Mouse (Mus musculus): Measurements from ENCODE around the gene Sdhaf1. TPM values are rescaled to one million over a fixed set of nuclear protein-coding genes. Genes with fewer than 3 reads are reported as not detected.

The Sdhaf1 gene
- polyA plus RNA-seq, 1 experiment from 2014 or later: 12.0 TPM

DNA sequence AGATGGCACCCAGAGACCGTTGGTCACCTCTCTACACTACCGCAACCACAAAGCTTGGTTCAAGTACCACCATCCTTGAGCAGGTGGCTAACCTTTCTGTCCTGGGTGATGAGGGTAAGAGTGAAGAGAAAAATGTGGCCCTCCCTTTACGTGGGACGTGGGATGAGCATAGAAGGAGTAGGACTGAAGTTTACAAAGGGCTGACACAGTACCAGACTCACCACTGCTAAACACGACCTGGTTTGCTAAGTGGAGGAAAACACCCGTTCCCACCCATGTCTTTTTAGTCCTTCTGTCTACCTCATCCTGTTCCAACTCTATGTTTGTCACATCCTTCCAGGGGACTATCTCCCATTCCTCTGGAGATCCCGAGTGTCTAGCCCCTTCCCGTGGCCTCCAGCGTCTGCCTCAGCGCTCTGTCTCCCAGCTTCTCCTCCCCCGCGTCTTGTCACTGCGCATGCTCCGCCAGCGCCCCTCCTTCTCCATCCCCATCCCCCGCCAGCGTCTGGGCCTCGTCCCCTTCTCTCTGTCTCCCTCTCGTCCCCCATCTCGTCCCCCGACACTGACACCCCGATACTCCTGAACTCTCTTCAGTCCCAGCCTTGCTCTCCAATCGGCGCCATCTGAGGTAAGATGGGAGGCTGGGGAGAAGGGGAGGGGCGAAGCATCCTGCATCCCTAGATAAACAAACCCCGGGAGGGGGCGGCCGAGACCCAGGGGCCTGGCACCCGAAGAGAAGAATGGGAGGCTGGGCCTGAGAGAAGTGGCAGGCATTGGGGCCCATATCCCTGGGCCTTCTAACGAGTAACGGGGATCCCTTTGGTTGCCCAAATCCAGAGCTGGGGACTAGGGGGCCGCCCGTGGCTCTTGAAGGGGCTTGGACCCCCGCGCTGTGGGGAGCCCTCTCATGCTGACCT lies 32.2 kb downstream of the Sdhaf1 start, which contains the start of gene Clip3:
TSS of gene Clip3 (plus strand) at position 514 of the 917 bp plus-strand sequence.
- no peaks in the 10 kb centered on the region for H3K27me3 ChIP-seq (ENCODE audit: control insufficient read depth, insufficient read depth, low read length)
- peak; percentile 54; the same call in 1 of the 2 replicates for ATAC-seq (replicated peaks; ENCODE audit: extremely low read depth, insufficient read depth, low FRiP score)
- WGBS: 7% methylated on average over 35 of the region's 35 CpGs
- peak within 1 kb of the TSS; percentile 62 for H3K9ac ChIP-seq (ENCODE audit: low read length)
- no peaks in the 10 kb centered on the region for H3K36me3 ChIP-seq (ENCODE audit: control insufficient read depth, insufficient read depth)
- H3K9me3 ChIP-seq (replicated peaks; ENCODE audit: control insufficient read depth, low read length): no peaks in the 10 kb centered on the region
- H3K4me3 ChIP-seq (ENCODE audit: low read length): peak within 1 kb of the TSS; percentile 50
- peak within 1 kb of the TSS; percentile 53 for H3K4me2 ChIP-seq (ENCODE audit: low read depth, low read length)
- H3K4me1 ChIP-seq (ENCODE audit: control insufficient read depth, insufficient read depth, low read length): 0 out of 2 replicates have a peak, but pooled peaks cover 2% of the 10 kb centered on the region
- no peak within 1 kb of the TSS for H3K27ac ChIP-seq (ENCODE audit: low read length)

DNA sequence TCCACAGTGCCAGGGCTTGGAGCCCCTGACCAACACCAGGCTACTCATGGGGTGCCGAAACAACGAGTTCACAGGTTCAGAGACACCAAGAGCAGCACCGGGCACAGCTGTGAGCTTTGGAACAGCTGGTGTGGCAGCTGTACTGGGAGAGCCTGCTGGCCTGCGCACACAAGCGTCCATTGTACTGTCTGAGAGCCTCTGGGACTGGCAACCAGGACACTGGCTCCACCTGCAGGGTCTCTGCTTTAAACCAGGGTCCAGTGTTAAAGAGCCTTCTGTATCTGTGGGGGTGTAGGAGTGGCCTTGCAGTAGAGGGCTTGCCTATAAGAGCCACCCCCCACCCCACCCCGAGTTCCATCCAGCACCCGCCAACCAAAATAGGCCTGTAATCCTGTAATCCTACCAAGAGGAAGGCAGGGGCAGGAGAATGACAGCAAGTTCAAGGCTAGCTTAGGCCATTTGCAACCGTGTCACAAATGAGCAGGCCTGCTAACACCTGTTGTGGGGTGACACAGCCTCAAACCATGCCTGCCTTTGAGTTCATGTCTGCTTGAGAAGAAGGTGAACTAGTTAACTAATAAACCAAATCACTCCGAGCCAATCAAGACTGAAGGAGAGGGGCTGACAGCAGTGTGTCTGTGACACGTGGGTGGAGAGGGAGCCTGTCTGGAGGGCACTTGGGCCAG lies 33.8 kb downstream of the Sdhaf1 start:
- Histone ChIP-seq H3K9ac (ENCODE audit: low read length) (0 out of 2 replicates have a peak overlapping the region, but pooled peaks have one; percentile 5), H3K4me1 (ENCODE audit: control insufficient read depth, insufficient read depth, low read length) (0 out of 2 replicates have a peak, but pooled peaks cover 2% of the 10 kb centered on the region), H3K4me3 (ENCODE audit: low read length) (no peak overlapping the region), H3K4me2 (ENCODE audit: low read depth, low read length) (no peak overlapping the region), H3K36me3 (ENCODE audit: control insufficient read depth, insufficient read depth) (no peaks in the 10 kb centered on the region), H3K27me3 (ENCODE audit: control insufficient read depth, insufficient read depth, low read length) (no peaks in the 10 kb centered on the region), H3K27ac (ENCODE audit: low read length) (no peak overlapping the region), H3K9me3 (replicated peaks; ENCODE audit: control insufficient read depth, low read length) (no peaks in the 10 kb centered on the region)
- no peak for ATAC-seq (replicated peaks; ENCODE audit: extremely low read depth, insufficient read depth, low FRiP score)
- 53% methylated on average over 10 of the region's 10 CpGs for WGBS

GRCm38 (mm10) chr7:30289071-30289713 lies 34.5 kb downstream of the Sdhaf1 start:
- H3K27me3 ChIP-seq (ENCODE audit: control insufficient read depth, insufficient read depth, low read length): no peaks in the 10 kb centered on the region
- 0 out of 2 replicates have a peak, but pooled peaks cover 2% of the 10 kb centered on the region for H3K4me1 ChIP-seq (ENCODE audit: control insufficient read depth, insufficient read depth, low read length)
- no peaks in the 10 kb centered on the region for H3K36me3 ChIP-seq (ENCODE audit: control insufficient read depth, insufficient read depth)
- no peaks in the 10 kb centered on the region for H3K9me3 ChIP-seq (replicated peaks; ENCODE audit: control insufficient read depth, low read length)
- H3K4me2 ChIP-seq (ENCODE audit: low read depth, low read length): no peak overlapping the region
- H3K4me3 ChIP-seq (ENCODE audit: low read length): no peak overlapping the region
- no peak overlapping the region for H3K27ac ChIP-seq (ENCODE audit: low read length)
- no peak for ATAC-seq (replicated peaks; ENCODE audit: extremely low read depth, insufficient read depth, low FRiP score)
- WGBS: 62% methylated on average over 7 of the region's 7 CpGs
- 0 out of 2 replicates have a peak overlapping the region, but pooled peaks have one; percentile 5 for H3K9ac ChIP-seq (ENCODE audit: low read length)

DNA sequence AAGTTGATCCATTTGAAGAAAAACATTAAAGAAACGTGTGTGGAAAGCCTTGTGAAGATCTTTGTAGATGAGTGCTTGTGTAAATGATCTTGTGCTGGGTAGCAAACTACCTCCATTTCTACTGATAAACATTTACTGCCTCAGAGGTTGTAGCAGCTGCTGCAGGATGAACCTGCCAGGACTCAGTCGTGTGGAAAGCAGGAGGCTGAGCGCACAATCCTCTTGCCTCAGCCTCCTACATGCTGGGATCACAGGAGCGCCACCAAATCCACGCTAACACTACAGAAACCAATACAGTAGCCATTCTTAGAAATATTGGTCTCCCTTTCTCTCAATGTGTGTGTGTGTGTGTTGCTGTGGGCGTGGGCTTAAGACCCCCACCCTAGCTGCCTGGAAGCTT lies 35.6 kb downstream of the Sdhaf1 start:
- Histone ChIP-seq H3K4me3 (ENCODE audit: low read length) (no peak overlapping the region), H3K27ac (ENCODE audit: low read length) (no peak overlapping the region), H3K4me2 (ENCODE audit: low read depth, low read length) (no peak overlapping the region), H3K36me3 (ENCODE audit: control insufficient read depth, insufficient read depth) (no peaks in the 10 kb centered on the region), H3K9ac (ENCODE audit: low read length) (no peak overlapping the region), H3K9me3 (replicated peaks; ENCODE audit: control insufficient read depth, low read length) (no peaks in the 10 kb centered on the region), H3K27me3 (ENCODE audit: control insufficient read depth, insufficient read depth, low read length) (no peaks in the 10 kb centered on the region), H3K4me1 (ENCODE audit: control insufficient read depth, insufficient read depth, low read length) (0 out of 2 replicates have a peak, but pooled peaks cover 2% of the 10 kb centered on the region)
- no peak for ATAC-seq (replicated peaks; ENCODE audit: extremely low read depth, insufficient read depth, low FRiP score)
- WGBS: 55% methylated on average over 6 of the region's 6 CpGs

- Histone ChIP-seq H3K4me1 (ENCODE audit: control insufficient read depth, insufficient read depth, low read length) (peaks cover 5% of the 10 kb centered on the region; the same call in 1 of the 2 replicates), H3K4me2 (ENCODE audit: low read depth, low read length) (no peak overlapping the region), H3K27ac (ENCODE audit: low read length) (no peak overlapping the region), H3K4me3 (ENCODE audit: low read length) (no peak overlapping the region), H3K9ac (ENCODE audit: low read length) (no peak overlapping the region), H3K27me3 (ENCODE audit: control insufficient read depth, insufficient read depth, low read length) (no peaks in the 10 kb centered on the region), H3K9me3 (replicated peaks; ENCODE audit: control insufficient read depth, low read length) (no peaks in the 10 kb centered on the region), H3K36me3 (ENCODE audit: control insufficient read depth, insufficient read depth) (no peaks in the 10 kb centered on the region)
- no peak for ATAC-seq (replicated peaks; ENCODE audit: extremely low read depth, insufficient read depth, low FRiP score)
- WGBS: 51% methylated on average over 8 of the region's 8 CpGs
Observed at GRCm38 (mm10) chr7:30286701-30287410, 36.8 kb downstream of the Sdhaf1 start.

- Histone ChIP-seq H3K9me3 (replicated peaks; ENCODE audit: control insufficient read depth, low read length) (no peaks in the 10 kb centered on the region), H3K4me3 (ENCODE audit: low read length) (no peak overlapping the region), H3K4me2 (ENCODE audit: low read depth, low read length) (peak overlapping the region; percentile 29; the same call in 1 of the 2 replicates), H3K9ac (ENCODE audit: low read length) (no peak overlapping the region), H3K36me3 (ENCODE audit: control insufficient read depth, insufficient read depth) (no peaks in the 10 kb centered on the region), H3K27ac (ENCODE audit: low read length) (0 out of 2 replicates have a peak overlapping the region, but pooled peaks have one; percentile 1), H3K27me3 (ENCODE audit: control insufficient read depth, insufficient read depth, low read length) (no peaks in the 10 kb centered on the region), H3K4me1 (ENCODE audit: control insufficient read depth, insufficient read depth, low read length) (peaks cover 12% of the 10 kb centered on the region)
- WGBS: 61% methylated on average over 7 of the region's 7 CpGs
- ATAC-seq (replicated peaks; ENCODE audit: extremely low read depth, insufficient read depth, low FRiP score): no peak
Observed at GRCm38 (mm10) chr7:30282740-30283139, 41.0 kb downstream of the Sdhaf1 start.

- Histone ChIP-seq H3K27ac (ENCODE audit: low read length) (peak overlapping the region; percentile 96; the same call in 1 of the 2 replicates), H3K4me1 (ENCODE audit: control insufficient read depth, insufficient read depth, low read length) (peaks cover 12% of the 10 kb centered on the region), H3K36me3 (ENCODE audit: control insufficient read depth, insufficient read depth) (no peaks in the 10 kb centered on the region), H3K27me3 (ENCODE audit: control insufficient read depth, insufficient read depth, low read length) (no peaks in the 10 kb centered on the region), H3K9ac (ENCODE audit: low read length) (no peak overlapping the region), H3K4me3 (ENCODE audit: low read length) (no peak overlapping the region), H3K9me3 (replicated peaks; ENCODE audit: control insufficient read depth, low read length) (no peaks in the 10 kb centered on the region), H3K4me2 (ENCODE audit: low read depth, low read length) (no peak overlapping the region; the same call in 1 of the 2 replicates)
- no peak for ATAC-seq (replicated peaks; ENCODE audit: extremely low read depth, insufficient read depth, low FRiP score)
- 79% methylated on average over 4 of the region's 4 CpGs for WGBS
Observed at GRCm38 (mm10) chr7:30281522-30281921, 42.2 kb downstream of the Sdhaf1 start.

GRCm38 (mm10) chr7:30280670-30281138 lies 43.0 kb downstream of the Sdhaf1 start:
- Histone ChIP-seq H3K27me3 (ENCODE audit: control insufficient read depth, insufficient read depth, low read length) (no peaks in the 10 kb centered on the region), H3K36me3 (ENCODE audit: control insufficient read depth, insufficient read depth) (no peaks in the 10 kb centered on the region), H3K9me3 (replicated peaks; ENCODE audit: control insufficient read depth, low read length) (no peaks in the 10 kb centered on the region), H3K4me1 (ENCODE audit: control insufficient read depth, insufficient read depth, low read length) (peaks cover 12% of the 10 kb centered on the region), H3K4me2 (ENCODE audit: low read depth, low read length) (peak overlapping the region; percentile 85), H3K9ac (ENCODE audit: low read length) (peak overlapping the region; percentile 53), H3K27ac (ENCODE audit: low read length) (peak overlapping the region; percentile 96), H3K4me3 (ENCODE audit: low read length) (peak overlapping the region; percentile 93)
- WGBS: 2% methylated on average over 20 of the region's 20 CpGs
- ATAC-seq (replicated peaks; ENCODE audit: extremely low read depth, insufficient read depth, low FRiP score): peak; percentile 82

Data from heart, embryonic 16.5 days (tissue).